Mouse (Mus musculus): ENCODE results near the gene Bcat2.

DNA sequence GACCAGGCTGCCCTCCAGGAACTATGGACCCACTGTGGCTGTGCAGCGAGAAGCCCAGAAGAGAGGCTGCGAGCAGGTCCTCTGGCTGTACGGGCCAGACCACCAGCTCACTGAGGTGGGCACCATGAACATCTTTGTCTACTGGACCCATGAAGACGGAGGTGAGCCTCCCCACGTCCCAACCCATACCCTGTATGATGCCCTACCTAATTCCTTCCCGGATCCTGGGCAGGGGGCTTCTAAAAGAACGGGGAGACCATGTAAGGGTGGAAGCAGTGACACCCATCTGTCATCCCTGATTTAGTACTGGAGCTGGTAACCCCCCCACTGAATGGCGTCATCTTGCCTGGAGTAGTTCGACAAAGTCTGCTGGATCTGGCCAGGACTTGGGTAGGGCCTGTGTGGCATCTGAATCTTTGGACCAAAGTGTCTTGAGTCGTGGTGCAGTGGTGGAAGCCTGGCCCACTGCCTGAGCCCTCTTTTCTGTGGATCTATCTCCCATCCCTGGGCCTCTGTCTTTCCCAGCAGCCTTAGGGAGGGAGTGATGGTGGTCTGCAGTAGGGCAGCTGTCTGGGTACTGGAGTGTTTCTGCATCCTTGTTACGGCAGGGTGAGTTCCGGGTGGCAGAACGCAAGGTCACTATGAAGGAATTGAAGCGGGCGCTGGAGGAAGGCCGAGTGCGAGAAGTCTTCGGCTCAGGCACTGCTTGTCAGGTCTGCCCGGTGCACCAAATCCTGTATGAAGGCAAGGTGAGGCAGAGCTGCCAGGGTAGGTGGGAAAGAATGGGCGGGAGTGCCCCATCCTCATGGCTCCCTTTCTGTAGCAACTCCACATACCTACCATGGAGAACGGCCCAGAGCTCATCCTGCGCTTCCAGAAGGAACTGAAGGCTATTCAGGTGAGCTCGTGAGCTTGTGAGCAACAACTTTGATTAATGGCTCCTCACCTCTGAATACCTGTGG lies 18.0 kb downstream of the Bcat2 start:
- no peak for TF ChIP-seq USF1 (IDR thresholded peaks at IDR 0.05; ENCODE audit: low read depth)
- no peak for TF ChIP-seq POLR2A (IDR thresholded peaks at IDR 0.05; ENCODE audit: insufficient read length, low read depth)

Data from myocyte (in vitro differentiated cells).